Mouse (Mus musculus): ENCODE data around the gene Tmem132e.

Gene Tmem132e

DNA sequence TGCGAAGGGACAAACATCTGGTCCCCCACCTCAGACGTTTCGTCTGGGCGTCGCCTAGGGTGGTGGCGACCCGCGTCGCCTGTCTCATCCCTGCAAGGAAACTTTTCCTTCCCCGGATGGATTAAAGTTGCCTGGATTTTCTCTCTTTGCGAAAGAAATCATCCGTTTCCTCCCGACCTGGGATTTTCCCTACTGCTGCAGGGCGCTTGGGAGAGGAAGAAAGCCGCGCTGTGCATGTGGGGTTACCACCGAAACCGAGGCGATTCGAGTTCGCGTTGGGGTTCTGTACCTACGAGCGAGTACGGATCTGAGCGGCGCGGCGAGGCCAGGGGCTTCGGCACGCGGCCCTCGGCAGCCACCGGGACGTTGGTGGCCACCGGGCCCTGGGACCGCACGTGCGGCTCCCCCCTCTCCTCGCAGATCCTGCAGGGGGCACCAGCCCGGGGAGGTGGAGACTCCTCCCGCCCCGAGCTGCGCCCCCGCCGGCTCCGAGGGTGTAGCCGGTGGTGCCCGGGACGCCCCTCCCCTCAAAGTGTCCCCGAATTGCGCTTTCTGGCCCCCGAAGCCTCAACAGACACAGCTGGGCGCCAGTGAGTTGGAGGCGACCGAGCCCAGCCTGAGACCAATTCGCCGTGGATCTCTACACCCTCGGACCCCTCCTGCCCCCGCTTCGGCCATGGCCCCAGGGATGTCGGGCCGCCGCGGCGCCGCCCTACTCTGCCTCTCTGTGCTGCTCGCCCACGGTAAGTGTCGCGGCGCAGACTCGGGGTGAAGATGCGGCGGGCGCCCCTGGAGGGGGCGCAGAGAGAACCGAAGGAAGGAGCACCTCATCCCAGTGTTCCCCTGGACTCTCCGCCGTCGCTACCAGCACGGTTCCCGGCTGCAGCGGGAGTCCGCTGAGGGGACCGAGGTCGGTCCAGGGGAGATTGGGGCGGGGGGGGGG is at the start of gene Tmem132e:
Tmem132e (plus strand) TSS at position 530 of the 943 bp plus-strand sequence.
- no peak for DNase-seq (ENCODE audit: low read depth, low spot score)

DNA sequence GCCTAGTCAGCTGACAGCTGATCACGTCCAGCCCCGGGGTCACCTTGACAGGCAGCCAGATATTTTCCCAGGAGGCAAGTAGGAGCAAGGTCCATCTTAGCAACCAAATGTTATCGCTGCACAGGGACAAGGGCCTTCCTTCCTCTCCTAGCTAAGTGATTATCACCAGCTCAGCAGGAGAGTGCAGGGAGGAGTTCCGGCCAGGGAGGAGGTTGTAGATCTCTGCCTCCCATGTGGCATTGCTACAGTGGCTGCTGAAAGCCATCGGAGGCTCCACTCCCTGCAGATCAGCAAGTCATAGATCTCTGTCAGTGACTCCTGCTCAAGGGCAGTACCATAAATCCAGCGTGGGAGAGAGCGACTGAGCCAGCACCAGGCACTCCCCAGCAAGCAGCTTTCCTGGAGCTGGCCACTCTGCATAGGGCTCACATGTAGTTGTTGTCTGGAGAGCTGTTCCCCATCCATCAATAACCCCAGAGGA is 48.7 kb upstream of the Tmem132e start:
- DNase-seq (ENCODE audit: low read depth, low spot score), result no peak

DNA sequence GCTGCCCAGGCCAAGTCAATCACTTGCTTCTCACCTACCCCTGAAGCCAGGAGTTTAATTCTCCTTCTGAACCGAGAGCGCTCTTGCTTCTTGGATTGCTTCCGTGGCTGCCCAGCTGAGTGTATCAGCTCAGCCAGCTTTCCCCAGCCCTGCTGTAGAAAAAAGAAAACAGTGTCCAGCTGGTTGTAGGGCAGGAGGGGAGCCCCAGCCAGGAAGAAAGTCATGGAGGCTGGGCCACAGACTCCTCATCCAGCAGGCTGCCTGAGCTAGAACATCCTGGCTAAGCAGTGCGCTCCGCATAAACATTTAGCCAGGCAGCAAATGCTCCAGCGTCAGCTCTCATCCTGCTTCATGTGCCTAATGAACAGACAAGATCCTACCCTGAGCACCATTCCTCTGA is 48.3 kb upstream of the Tmem132e start:
- no peak for DNase-seq (ENCODE audit: low read depth, low spot score)

DNA sequence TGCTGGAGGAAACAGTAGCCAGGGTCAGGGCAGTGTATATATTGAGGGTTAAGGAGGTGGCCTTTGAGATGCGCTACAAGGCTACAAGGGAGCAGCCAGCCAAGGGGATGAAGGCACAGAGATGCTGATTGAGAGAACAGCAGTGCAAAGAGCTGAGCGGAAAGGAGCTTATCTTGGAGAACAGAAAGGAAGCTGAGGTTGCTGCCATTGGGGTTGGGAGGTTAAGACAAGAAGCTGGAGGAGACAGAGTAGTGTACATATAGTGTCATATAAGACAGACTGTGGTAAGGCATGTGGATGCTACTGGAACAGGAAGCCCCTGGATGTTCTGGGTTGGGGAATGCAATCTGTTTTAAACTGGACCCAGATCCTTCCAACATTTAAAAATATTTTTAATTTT is 47.8 kb upstream of the Tmem132e start:
- no peak for DNase-seq (ENCODE audit: low read depth, low spot score)

DNA sequence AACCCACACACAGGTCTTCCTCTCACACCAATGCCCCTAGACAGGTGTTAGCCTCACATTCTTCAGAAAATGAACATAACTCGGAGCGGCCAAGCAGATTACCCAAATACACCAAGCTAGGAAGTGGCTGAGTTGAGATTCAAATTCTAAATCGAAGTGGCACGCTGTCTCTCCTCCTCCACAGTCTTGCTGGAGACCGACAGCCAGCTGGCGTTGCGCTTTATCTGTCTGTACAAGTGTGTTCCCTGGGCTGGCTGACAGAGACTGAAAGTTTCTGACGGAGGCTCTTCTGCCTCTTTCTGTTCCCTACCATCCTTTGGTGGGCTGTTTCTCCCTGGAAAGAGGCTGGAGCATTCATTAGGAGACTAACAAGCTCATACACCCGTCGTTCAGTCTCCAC is 37.7 kb upstream of the Tmem132e start:
- DNase-seq (ENCODE audit: low read depth, low spot score), result no peak

DNA sequence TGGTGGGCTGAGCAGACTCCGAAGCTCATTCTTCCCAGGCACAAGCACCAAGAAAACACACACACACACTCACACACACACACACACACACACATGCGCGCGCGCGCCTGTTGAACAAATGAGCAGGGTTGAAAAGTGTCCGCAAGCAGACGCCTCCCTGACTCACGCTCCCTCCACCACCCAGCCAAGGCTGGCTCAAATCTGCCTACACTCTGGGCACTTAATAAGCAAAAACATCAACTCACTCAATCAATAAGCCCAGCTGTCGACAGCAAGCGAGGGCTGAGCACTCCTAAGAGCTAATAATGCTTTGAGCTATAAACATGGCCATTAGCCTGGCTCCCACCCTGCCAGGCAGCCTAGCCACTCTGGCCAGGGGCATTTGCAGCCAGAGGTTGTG is 18.5 kb upstream of the Tmem132e start:
- DNase-seq (ENCODE audit: low read depth, low spot score), result no peak

DNA sequence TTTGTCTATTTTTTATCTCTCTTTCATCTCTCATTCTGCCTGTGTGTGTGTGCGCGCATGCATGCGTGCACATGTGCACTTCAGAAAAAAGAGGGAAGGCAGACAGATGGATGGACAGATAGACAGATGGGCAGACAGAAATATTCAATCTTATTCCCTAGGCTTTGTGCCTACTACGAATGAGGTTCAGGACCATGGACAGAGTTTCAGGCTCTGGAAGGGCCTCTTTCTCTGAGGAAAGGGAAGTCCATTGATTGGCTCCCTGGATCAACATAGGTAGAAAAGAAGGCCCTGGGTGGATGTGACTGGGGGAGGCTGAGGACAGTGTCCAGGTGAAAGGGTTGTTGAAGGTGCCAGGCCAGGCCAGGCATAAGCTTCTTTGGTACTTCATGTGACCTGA is 17.1 kb upstream of the Tmem132e start:
- no peak for DNase-seq (ENCODE audit: low read depth, low spot score)

DNA sequence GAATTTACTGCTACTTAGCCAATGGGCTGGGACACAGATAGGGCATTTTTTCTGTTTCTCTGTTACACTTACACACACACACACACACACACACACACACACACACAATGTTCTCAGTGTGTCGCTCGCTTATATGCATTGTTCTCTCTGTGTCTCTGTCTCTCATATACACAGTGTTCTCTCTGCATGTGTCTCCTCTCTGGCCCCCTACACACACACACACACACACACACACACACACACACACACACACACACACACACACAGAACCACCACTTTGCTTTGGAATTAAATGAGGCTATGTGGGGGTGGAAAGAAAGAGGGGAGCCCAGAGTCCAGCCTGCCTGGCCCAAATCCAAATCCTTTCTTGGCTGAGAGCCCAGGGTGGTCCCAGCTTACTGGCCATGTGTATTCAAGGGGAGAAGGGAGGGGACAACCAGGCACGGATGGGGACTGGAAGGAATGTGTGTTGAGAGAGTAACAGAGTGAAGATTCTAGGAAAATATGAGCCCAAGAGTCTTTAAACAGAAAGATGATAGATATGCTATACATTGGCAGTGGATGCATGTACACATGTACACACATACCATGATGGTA is 8.0 kb upstream of the Tmem132e start:
- DNase-seq (ENCODE audit: low read depth, low spot score), result no peak

DNA sequence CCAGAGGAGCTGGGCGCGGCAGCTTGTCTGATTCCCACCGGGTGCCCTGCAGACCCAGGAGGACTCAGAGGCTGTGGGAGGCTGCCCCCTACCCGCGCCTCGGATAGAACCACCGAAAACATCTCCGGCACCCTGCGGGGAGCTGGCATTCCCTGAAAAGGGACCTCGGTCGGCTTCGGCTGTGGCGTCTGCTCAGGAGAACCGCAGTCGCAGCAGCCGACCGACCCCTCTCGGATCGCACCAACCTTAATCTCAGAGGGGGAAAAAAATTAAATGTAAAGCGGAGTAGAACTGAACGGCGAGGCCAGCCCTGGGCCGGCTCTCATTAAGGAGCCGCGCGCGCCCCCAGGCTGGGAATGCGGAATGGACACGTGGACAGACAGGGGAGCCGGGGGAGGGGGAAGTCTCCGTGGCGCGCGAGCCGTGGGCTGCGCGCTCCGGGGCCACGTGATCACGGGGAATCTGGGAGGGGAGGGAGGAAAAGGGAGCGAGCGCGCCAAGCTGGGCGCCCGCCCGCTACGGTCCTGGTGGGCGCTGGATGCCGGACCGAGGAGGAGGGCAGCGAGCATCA is 1.6 kb upstream of the Tmem132e start:
- DNase-seq (ENCODE audit: low read depth, low spot score), result no peak

DNA sequence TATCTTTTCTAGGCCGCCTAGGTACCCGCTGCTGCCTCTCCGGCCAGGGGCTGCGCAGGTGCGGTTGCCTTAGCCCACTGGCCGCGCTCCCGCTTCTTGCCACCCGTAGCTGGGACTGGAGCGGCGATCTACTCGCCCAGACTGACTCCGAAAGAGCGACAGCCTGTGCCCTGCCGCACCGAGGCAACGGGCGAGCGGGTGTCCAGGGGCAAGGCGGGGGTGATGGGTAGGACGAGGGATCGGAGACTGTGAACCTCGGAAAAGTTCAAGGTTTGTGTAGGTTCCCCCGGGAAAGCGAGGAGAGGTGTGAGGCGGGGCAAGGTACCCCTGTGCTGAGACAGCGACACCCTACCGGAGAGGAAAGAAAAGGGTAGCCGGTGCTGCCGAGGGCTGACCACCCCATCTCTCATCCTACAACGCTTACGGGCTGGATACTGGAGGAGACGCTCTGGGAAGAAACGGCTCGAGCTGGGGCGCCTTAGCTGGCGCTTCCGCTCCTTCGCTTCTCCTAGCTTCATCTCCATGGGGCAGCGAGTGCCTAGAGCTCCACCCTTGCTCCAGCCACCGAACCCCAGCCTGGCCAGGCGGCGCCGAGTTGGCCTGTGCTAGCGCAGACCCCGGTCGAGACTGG is 874 bp upstream of the Tmem132e start:
- DNase-seq (ENCODE audit: low read depth, low spot score), result no peak

DNA sequence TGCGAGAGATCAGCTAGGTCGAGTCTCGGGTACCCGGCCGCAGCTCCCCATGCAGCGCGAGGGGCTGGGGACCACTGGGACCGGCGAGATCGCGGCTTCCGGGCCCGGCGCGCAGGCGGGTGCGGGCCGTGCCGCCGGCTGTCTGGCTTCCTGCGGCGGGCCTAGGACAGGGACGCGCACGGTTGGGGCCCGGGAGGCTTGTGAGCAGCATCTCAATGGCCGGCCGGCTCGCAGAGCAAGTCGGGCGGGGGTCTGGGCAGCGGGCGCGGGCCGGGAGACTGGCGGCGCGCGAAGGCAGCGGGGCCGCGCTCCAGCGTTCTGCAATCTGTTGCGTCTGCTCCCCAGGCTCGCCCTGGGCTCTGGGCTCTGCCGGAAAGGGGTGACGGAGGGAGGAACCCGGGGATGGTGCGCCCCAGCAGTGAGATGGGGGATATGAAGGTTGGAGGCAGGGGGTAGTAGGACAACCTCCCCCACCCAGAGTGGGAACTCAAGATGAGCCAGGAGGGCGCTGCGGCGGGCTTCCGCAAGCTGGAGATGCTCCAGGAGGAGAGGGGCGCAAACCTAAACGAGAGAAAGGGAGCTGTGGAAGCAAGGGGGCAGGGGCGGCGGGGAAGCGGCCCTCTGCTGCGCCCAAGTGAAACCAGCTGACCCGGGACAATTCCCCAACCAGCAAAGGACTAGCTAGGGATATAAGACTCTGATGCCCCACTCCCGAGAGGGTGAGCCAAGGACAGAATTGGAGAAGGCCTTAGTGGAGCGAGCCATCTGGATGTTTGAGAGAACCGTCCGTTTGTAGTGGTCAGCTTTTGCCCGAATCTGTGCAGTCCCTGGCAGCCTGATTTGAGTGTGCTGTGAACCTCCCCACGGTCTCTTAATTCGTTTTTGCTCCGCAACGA is 944 bp downstream of the Tmem132e start:
- DNase-seq (ENCODE audit: low read depth, low spot score), result no peak

DNA sequence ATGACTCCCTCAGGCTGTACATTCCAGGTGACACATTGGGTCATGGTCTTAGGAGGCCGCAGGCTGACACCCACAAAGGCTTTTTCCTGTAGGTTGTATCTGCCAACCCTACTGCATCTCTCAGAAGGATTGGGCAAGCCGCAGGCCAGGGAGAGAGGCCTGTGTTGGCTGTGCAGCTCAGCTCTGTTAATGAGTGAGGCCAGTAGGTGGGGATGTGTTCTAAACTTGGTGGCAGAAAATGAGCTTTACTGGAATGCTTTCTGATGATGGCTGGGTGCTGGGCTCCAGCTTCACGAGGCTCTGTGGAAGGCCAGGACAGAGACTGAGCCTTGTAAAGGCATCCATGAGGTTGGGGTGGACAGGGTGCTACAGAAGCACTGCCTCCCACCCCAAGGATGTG is 3.6 kb downstream of the Tmem132e start:
- no peak for DNase-seq (ENCODE audit: low read depth, low spot score)

DNA sequence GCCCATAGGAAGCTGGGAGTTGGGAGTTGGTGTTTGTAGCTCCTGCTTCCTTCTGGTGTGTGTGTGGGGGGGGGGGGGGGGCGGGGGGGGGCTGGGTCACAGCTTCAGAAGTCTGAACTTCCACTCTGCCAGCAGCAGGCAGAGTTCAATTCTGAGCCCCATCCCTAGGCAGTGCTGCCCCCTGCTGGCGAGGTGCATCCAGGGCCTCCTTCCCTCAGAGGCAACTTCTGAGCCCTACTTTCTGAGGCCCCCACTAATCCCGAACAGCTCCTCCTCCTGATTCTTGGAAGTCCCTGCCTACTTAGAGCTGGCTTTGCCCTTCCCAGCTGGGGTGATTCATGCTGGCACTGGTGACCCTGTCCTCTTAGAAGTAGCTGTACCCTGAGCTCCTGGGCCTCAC is 10.9 kb downstream of the Tmem132e start:
- DNase-seq (ENCODE audit: low read depth, low spot score), result no peak

DNA sequence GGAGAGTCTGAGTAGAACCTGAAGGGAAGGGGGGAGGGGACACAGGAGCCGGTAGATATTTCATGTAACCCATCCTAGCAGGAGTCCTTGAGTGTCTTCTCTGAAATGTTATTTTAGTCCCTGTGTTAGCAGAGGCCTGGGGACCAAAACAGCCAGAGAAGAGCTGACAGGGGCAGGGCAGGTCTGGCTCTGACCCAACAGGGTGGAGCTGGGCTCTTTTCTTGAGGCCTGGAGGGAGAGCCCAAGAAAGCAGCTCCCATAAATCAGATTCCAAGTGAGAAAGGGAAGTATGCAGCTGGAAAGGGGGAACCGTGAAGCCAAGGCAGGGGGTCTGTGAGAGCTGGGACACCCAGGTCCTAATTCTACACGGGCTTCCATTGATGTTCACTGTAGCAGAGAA is 16.9 kb downstream of the Tmem132e start:
- no peak for DNase-seq (ENCODE audit: low read depth, low spot score)

DNA sequence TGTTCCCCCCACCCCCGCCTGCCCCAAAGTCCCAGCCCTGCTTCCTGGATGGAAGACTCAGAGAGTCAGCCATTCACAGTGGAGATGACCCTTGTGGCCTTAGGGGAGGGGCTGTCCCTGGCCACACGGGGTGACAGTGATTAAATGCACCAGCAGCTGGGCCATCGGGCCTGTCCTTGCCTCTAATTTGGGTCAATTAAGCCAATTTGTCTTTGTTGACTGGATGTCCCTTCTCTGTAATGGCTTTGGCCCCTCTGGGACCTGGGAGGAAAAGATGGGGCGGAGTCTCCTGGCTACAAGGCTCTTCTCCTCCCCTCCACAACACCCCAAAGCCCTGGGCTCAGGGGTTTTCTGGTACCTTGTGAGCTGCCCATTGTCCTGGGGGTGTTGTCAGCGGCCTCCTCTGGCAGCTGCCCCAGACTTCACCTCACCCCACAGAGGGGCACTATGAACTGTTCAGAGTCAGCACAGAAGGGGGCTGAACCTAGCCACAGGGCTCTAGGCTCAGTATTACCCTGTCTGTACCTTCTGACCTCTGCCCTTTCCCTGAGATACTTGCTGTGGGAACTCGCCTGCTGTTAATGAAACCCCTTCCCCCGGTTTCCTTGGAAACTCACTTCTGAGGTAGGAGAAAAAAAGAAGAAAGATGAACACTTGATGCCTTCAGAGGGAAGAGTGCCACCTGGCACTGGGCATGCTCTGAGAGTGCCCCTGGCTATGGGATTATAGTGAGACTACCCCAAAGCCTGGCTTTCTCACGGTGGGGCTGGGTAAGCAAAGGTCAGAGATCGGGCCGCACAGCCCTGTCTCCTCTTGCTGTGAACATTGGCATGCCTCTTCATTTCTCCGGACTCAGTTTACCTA is 17.9 kb downstream of the Tmem132e start:
- no peak for DNase-seq (ENCODE audit: low read depth, low spot score)

DNA sequence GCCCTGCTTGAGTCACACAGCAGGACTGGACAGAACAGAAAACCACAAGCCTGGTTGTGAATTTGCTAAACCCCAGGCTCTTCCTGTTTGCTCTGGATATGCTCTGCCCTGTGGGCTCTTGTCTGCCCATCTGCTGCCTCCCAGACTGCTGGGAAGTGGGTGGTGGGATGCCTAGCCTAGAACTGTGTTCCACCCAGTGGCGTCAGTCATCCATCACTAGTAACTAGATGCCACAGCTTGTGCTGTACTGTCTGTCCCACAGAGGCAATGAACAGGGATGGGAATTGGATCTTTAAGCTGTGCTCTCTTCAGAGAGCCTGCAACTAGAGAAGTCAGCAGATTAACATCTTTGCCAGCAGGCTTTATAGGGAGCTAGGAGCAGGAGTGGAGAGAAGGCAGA is 23.8 kb downstream of the Tmem132e start:
- no peak for DNase-seq (ENCODE audit: low read depth, low spot score)

DNA sequence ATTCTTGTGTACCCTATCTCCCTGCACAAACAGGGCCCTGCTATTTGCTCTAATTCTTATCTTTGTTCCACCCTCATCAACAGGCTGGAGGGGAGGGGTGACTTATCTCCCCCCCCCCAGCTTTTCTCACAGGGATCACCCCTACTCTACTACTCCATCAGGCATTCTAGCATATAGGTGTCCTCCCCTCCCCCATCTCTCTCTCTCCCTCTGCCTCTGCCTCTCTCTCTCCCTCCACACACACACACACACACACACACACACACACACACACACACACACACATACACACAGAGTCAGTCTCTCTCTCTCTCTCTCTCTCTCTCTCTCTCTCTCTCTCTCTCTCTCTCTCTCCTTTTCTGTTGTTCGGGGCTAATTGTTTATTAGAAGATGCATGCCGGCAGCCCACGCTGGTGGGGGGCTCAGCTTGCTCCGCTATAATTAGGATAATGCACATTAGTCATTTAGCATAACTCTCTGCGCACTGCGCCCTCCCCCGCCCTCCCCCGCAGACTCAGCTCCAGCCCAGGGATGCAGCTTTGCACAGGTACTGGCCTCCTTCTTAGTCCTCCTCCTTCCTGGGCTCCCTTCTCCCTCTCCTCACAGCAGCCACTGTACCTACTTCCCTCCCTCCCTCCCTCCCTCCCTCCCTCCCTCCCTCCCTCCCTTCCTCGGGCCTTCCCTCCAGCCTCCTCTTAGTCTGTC is 29.8 kb downstream of the Tmem132e start:
- DNase-seq (ENCODE audit: low read depth, low spot score), result no peak

DNA sequence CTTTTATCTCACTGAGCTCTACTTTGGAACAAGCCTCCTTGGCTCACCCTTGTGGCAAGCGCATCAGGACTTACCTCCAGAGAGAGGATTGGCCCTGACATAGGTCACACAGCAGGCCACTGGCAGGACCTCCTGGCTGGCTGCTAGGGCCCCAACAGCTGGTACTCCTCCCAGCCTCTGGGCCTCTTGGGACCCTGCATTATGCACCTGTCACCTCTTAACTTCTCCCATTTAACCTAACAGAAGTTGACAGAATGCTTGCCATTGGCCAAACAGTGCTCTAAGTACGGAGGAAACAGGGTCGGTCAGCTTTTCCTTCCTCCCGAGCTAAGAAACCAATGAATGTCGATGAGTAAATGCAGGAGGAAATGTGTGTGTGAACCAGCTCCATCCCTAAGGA is 33.2 kb downstream of the Tmem132e start:
- no peak for DNase-seq (ENCODE audit: low read depth, low spot score)

DNA sequence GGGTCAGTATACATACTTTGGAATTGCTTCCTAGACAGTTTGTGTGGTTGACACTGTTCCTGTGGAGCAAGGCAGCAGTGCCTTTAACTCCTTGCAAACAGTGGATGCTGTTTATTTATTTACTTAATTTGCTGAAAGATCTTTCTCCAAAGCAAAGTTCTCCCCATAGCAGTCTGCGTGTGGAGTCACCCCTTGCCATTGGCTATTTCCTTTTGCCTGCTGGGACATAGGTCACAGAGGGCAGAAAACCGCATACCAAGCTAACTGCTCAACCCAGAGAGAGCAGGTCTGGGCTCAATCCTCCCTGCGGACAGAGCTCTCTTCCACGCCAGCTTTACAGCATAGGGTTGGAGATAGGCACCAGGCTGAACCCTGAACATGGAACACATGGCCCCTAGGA is 34.8 kb downstream of the Tmem132e start:
- DNase-seq (ENCODE audit: low read depth, low spot score), result no peak

DNA sequence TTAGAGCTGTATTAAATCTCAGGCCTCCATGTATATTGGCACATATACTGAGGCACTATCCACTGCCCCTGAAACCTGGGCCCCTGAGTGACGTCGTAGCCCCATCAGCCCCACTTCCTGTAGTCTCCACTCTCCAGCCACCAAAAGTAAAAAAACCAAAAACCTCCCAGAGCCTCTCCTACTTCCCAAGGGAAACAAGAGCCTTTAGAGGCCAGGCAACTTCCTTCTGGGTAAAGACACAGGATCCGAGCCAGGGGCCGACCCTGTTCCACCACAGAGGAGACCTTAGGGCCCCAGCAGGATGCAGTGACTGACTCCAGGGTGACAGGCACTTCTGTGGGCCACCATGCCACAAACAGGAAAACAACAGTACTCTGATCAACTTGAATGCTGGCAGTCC is 40.1 kb downstream of the Tmem132e start:
- no peak for DNase-seq (ENCODE audit: low read depth, low spot score)

Data from c-Kit-negative CD71-positive TER-119-positive erythroid progenitor cells, embryonic 14.5 days (primary cell).